Mouse (Mus musculus) spleen, postnatal 36 days (tissue): ENCODE data around the gene Pdia3.
"Not testable (repeated sequence)": the region's sequence is repeated elsewhere in the genome, so short reads cannot be mapped to it uniquely, and the experiment has no call there.

Source experiments
- DNase-seq, 2 experiments: peaks; one replicate each; pipeline ENCODE4 v3.0.0; 2022; ENCODE audit warnings: low spot score in 2 of 2, mixed read lengths in 1 of 2

The Pdia3 gene

GRCm38 (mm10) chr2:121442259-121443067 is 28.9 kb downstream of the Pdia3 start:
- peak; percentile 79 to 84 for DNase-seq

- DNase-seq: no peak
Measured at GRCm38 (mm10) chr2:121443068-121443349, 29.4 kb downstream of the Pdia3 start.

GRCm38 (mm10) chr2:121444178-121444577 is 30.6 kb downstream of the Pdia3 start, which contains the start of gene Ell3:
Gene Ell3, minus strand, starts transcription at chr2:121444278.
- DNase-seq: no peak

GRCm38 (mm10) chr2:121445117-121445516 is 31.5 kb downstream of the Pdia3 start:
- no peak for DNase-seq

DNA sequence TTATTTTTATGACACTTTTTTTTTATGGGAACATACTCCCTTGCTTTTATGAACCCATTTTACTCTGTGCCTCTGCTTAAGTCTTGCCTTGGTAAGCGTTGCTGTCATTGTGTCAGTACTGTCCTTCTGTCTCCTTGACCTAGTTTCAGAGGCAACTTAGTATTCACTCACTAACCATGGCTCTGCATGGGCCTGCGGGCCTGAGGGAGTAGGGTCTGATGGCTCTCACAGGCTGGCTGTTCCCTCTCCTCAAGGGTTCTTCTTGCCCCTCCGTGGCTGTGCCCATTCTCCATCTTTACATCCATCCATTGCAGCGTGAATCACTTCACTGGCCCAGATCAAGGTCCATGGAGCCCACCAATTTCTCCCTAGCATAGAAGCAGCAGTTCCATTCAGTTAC is 32.9 kb downstream of the Pdia3 start:
- DNase-seq: no peak

DNA sequence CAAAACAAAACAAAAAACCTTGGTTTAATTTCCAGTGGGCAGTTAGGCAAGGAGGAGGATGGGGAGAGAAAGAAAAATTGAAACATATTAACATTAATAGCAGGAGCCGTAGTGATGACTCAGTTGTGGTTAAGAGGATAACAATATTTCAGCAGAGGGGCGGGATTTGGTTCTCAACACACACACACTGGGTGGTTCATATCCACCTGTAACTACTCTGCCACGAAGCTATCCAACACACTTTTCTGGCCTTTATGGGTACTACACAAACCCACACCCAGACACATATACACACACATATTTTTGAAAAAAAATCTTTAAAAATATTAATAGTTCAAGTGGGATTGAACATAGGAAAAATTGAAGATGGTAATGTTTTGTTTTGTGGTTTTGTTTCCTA is 33.4 kb downstream of the Pdia3 start:
- DNase-seq: no peak

GRCm38 (mm10) chr2:121448136-121448535 is 34.6 kb downstream of the Pdia3 start:
- DNase-seq: peak; percentile 32 to 54

GRCm38 (mm10) chr2:121448739-121449535 is 35.4 kb downstream of the Pdia3 start, which contains the start of gene Serf2:
Gene Serf2, plus strand, starts transcription at chr2:121449195.
- DNase-seq: peak; percentile 100

DNA sequence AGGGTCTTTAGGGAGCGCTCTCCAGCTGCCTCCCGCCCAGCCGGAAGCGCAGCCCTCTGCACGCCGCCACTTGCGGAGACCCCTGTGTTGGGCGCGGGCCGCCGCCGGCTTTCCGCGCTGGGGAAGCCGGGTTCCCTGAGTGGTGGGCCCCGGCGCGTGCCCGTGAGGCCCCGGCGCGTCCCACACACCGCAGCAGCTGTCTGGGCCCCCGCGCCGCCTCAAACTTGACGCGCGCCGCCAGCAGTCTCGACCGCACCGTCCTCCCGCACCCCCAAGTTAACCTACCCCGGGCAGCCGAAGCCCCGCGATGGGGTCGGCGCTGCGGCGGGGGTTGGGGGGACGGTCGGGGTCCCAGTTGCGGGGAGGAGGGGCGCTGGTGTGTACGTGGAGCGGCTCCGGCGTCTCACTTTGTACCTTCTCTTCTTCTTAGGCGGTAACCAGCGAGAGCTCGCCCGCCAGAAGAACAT is 36.0 kb downstream of the Pdia3 start:
- no peak for DNase-seq

DNA sequence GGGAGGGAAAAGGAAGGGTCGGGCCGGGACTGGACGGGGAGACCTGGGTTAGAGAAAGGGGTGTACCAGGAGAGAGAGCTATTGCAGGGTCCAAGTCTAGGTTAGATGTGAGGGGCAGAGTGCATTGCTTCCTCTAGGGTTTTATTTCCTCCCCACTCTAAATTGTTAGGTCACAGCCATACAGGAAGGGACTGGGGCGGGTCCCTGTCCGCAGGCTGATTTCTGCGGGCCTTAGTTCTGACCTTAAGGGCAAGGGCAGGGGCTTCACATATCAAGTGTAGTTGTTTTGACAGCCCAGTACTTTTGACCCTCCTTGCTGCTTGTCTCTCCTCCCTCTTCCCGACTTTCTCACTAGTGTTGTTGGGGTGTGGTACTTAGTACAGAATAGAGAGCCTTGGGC is 36.5 kb downstream of the Pdia3 start:
- DNase-seq: peak; percentile 19 to 38

DNA sequence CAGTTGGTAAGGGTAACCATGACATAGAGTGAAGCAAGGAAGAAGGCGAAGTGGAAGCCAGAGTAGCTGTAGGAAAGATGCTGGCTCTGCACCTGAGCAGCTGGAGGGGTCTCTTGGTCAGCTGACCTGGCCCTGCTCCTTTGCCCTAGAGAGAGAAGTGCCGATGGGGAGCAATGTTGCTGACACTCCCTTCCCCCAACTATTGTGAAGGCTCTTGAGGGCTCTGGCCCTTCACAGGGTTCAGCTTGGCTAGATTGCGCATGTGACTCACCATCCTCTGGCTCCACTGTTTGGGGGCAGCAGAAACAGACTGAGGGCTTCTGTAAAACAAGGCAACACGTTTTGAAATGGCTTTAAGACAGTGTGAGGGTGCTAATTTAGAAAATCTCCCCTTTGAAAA is 38.8 kb downstream of the Pdia3 start:
- no peak for DNase-seq

DNA sequence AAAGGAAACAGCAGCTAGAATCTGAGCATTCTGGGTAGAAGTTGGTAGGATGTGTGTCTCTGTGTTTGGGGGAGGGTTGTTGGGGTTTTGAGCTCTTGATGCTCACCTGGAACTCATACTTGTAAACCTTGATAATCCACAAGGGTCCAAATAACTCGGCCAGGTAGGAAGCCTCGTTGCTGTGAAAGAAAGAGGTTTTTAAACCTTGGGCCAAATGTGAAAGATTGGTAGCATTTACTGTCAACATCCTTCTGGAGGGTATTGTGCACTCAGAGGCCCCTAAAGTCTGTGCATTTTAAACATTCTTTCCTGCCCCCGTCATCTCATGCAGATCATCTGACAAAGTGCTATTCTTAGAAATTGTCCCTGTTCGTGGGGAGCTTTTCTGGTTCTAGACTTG is 39.4 kb downstream of the Pdia3 start, which contains the start of gene Hypk:
Gene Hypk (plus strand): TSS at position 301 of the 400 bp plus-strand sequence.
- no peak for DNase-seq

DNA sequence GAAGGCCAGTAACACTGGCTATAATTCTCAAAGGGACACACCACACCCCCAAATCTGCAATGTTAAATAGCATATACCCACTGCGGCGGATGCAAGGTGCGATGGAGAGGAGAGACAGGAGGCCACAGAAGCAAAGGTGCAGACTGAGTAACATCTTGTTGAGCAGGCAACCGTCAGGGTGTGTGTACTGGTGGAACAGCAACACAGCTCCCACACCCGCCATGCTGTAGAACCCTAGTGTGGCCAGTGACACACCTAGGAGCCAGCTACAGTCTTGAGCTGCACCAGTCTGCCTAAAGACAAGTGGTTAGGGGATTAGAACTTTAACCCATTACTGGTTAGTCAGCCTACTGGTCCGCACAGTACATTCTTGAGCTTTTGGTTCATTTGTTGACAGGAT is 40.3 kb downstream of the Pdia3 start:
- DNase-seq: no peak

GRCm38 (mm10) chr2:121455534-121455933 is 42.0 kb downstream of the Pdia3 start:
- no peak for DNase-seq

DNA sequence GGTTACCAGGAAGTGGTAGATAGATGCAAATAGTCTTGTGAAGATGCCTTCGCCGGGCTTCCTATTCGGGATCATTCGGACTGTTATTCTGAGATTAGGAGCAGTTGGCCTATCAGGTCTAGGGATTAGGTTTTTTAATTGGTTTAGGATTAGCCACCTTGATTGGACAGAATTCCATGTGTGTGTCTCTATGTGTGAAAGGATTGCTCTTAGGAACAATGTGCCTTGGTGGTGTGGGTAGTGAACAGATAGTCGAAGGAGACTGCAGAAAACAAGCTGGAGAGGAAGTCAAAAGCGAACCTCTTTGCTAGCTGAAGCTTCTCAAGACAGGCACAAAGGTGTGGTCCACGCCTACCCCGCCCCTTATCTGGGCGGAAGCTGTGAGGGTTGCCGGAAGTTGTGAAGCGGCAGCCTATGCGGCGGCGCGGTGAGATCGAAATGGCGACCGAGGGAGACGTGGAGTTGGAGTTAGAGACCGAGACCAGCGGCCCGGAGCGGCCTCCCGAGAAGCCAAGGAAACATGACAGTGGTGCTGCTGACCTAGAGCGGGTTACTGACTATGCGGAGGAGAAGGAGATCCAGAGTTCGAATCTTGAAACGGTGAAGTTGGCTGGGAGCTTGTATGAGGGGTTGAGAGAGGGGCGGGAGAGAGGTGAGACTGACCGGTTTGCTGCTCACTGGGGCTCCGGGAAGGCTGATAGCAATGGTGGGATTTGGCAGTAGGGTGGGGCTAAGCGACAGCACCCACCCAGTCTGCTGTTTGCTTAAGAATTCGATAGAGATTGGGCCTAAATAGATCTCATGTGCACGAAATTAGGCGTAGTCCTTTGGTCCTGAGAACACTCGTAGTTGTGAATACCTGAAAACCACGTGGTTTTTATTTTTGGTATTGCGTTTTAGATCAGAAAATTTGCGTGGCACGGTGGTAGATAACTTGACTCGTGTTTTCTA is 43.4 kb downstream of the Pdia3 start, which contains the start of gene Serinc4:
Gene Serinc4 (minus strand): TSS at position 90 of the 951 bp plus-strand sequence.
- peak; percentile 92 to 93 for DNase-seq

DNA sequence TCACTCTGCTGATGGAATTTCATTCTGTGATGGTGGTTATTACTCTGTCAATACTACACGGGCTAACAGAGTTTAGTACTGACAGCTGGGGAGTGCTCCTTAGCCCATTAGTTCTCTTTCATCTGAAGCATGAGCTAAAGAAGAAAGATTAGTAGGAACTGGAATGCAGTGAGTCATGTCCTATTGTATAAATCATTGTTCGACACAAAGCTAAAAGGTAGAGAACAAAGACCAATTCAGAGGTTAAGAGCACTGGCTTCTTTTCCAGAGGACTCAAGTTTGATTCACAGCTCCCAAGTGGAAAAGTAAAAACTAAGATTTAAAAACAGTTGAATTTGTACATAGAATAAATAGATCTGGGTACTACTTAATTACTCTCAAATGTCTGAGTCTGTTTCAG is 46.5 kb downstream of the Pdia3 start:
- DNase-seq: no peak

DNA sequence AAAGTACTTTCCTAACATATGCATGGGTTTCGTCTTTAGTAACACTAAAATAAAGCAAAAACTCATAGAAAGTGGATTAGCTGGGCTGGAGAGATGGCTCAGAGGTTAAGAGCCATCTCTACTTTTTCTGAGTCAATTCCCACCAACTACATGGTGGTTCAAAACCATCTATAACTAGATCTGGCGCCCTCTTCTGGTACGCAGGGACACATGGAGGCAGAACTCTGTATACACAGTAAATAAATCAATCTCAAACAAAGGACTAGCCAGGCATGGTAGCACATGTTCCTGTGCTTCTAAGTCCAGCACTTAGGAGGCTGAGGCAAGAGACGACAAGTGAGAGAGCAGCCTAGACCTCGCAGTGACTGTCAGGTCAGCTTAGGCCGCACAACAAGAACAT is 55.4 kb downstream of the Pdia3 start:
- not testable (repeated sequence) for DNase-seq

DNA sequence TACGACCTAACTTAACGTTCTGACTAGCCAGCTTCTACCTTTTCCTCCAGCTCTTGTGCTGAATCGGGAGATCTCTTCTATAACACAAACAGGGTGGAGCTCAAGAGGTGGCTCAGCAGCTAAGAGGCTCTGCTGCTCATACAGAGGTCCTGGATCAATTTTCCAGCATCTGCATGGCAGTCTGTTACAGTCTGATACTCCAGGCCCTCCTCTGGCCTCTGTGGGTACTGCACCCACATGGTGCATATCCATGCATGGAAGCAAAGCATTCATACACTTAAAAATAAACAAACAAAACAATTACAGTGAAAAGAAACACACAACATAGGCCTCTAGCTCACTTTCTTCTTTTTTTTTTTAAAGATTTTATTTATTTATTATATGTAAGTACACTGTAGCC is 59.2 kb downstream of the Pdia3 start:
- DNase-seq: not testable (repeated sequence)

GRCm38 (mm10) chr2:121473301-121474179 is 60.0 kb downstream of the Pdia3 start, which contains the start of gene Mfap1b:
Gene Mfap1b, minus strand, starts transcription at chr2:121474067.
- peak; percentile 80 to 83 for DNase-seq

GRCm38 (mm10) chr2:121474180-121474535 is 60.6 kb downstream of the Pdia3 start:
- no peak for DNase-seq
